Mouse (Mus musculus) midbrain, embryonic 10.5 days (tissue): Measurements from ENCODE around the gene Fam120a. TPM values are rescaled to one million over a fixed set of nuclear protein-coding genes. Genes with fewer than 3 reads are reported as not detected.

ENCODE experiments used
- DNase-seq: peaks from one replicate; pipeline ENCODE4 v3.0.0-alpha.2; 2017; ENCODE audit warnings: low spot score
- H3K27ac ChIP-seq: fragments of 300-500 bp; sonication (generic); replicated peaks from 2 replicates; pipeline ENCODE4 v1.5.1; 2016; ENCODE audit warnings: mild to moderate bottlenecking
- H3K27me3 ChIP-seq: fragments of 300-500 bp; sonication (generic); 2 replicates; pipeline ENCODE4 v1.6.1; 2016; ENCODE audit warnings: low read depth, mild to moderate bottlenecking; ENCODE audit not compliant: poor library complexity, severe bottlenecking
- H3K36me3 ChIP-seq: fragments of 300-500 bp; sonication (generic); 2 replicates; pipeline ENCODE4 v1.6.1; 2016; ENCODE audit warnings: mild to moderate bottlenecking, moderate library complexity
- H3K4me1 ChIP-seq: fragments of 300-500 bp; sonication (generic); 2 replicates; pipeline ENCODE4 v1.6.1; 2016
- H3K4me3 ChIP-seq: fragments of 300-500 bp; sonication (generic); 2 replicates; pipeline ENCODE4 v1.5.1; 2016; ENCODE audit warnings: mild to moderate bottlenecking, moderate library complexity
- H3K9me3 ChIP-seq: fragments of 300-500 bp; sonication (generic); replicated peaks from 2 replicates; pipeline ENCODE4 v1.6.1; 2016; ENCODE audit warnings: mild to moderate bottlenecking
- WGBS: fragments of 180-500 bp; shearing (Covaris S2); methylation state at CpG from one replicate; pipeline ENCODE4 v1.1.7; 2016; 5-methylcytosine and 5-hydroxymethylcytosine counted together
- polyA plus RNA-seq: library from polyadenylated mRNA; unstranded; fragments of >200 nt; fragmentation: Nextera tagmentation; extraction: Ambion mirVana; gene quantifications from 2 replicates; pipeline ENCODE4 v1.2.1, GENCODE M21; 2016

The Fam120a gene
- polyA plus RNA-seq, 1 experiment from 2014 or later = 14.0 TPM

DNA sequence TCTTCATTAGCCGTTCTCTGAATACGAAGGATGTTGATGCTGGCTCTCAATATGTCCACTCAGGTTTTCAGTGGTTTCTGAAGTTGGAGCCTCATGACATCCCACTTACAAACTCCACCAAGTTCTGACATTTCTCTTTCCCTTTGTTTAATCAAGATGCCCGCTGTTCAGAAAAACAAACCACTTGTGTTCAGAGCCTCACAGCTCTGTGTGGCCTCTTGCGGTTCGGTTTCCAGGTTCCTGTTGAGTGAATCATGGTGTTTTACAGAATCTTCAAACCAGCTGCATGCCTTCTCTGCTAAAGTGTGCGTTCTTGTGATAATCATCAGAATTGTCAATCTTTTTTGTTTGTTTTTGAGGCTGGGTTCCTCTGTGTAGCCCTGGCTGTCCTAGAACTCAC is 11.3 kb upstream of the Fam120a start:
- WGBS = 82% methylated on average over 6 of the region's 6 CpGs
- H3K9me3 ChIP-seq = no peaks in the 10 kb centered on the region
- no peaks in the 10 kb centered on the region for H3K36me3 ChIP-seq
- H3K27ac ChIP-seq = no peak overlapping the region
- H3K27me3 ChIP-seq = no peaks in the 10 kb centered on the region
- DNase-seq = peak; percentile 10
- H3K4me1 ChIP-seq = no peaks in the 10 kb centered on the region
- no peak overlapping the region for H3K4me3 ChIP-seq

DNA sequence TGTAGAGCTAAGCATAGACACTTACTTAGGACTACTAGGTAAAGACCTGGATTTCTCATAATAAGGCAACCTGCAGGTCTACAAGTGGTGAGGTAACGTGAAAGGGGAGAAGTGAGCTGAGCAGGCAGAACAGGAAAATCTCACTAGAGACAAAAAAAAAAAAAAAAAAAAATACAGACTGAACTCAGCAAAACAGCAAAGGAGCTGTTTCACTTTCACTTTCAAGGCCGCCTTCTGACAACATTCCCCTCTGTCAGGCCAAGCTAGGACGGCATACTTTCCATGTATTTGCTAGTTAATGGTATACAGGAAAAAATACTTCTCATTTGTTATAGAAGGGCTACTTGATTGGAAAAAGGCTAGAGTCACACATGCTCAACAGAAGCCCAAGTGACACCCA is 10.0 kb upstream of the Fam120a start:
- Histone ChIP-seq H3K4me3 (no peak overlapping the region), H3K27me3 (no peaks in the 10 kb centered on the region), H3K4me1 (peaks cover 6% of the 10 kb centered on the region; the same call in 1 of the 2 replicates), H3K27ac (no peak overlapping the region), H3K9me3 (no peaks in the 10 kb centered on the region), H3K36me3 (no peaks in the 10 kb centered on the region)
- no peak for DNase-seq
- WGBS = 89% methylated on average over 3 of the region's 3 CpGs

- WGBS = 96% methylated on average over 2 of the region's 2 CpGs
- H3K27ac ChIP-seq = no peak overlapping the region
Measured at GRCm38 (mm10) chr13:48974699-48975098, 6.9 kb upstream of the Fam120a start.

GRCm38 (mm10) chr13:48974266-48974665 is 6.4 kb upstream of the Fam120a start:
- Histone ChIP-seq H3K4me3 (no peak overlapping the region), H3K36me3 (0 out of 2 replicates have a peak, but pooled peaks cover 2% of the 10 kb centered on the region), H3K9me3 (no peaks in the 10 kb centered on the region), H3K27me3 (no peaks in the 10 kb centered on the region), H3K27ac (no peak overlapping the region), H3K4me1 (peaks cover 25% of the 10 kb centered on the region)
- DNase-seq = peak; percentile 7
- 82% methylated on average over 4 of the region's 4 CpGs for WGBS

More at GRCm38 (mm10) chr13:48974699-48975098, 6.9 kb upstream of the Fam120a start:
- no peak overlapping the region for H3K4me3 ChIP-seq
- no peaks in the 10 kb centered on the region for H3K9me3 ChIP-seq
- H3K27me3 ChIP-seq = no peaks in the 10 kb centered on the region
- peaks cover 20% of the 10 kb centered on the region for H3K4me1 ChIP-seq
- peak; percentile 6 for DNase-seq
- H3K36me3 ChIP-seq = 0 out of 2 replicates have a peak, but pooled peaks cover 2% of the 10 kb centered on the region

DNA sequence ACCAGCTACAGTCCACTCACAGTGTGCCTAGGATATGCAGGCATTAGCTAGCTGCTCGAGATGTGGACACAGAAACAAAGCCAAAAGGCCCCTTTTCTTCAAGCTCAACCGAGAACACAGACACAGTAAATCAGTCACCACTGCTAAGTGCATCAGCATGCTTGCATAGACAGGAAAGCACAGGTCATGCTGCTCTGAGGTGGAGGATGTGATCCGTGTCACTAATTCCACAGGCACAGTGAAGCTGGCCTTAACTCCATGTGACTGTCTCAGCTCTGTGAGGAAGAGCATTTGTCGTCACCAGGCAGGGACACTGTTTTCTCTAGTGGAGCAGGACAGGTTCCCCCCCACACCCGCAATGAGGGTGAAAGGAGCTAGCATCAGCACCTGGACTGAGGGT is 5.4 kb upstream of the Fam120a start:
- no peak overlapping the region for H3K27ac ChIP-seq
- 69% methylated on average over 5 of the region's 5 CpGs for WGBS

DNA sequence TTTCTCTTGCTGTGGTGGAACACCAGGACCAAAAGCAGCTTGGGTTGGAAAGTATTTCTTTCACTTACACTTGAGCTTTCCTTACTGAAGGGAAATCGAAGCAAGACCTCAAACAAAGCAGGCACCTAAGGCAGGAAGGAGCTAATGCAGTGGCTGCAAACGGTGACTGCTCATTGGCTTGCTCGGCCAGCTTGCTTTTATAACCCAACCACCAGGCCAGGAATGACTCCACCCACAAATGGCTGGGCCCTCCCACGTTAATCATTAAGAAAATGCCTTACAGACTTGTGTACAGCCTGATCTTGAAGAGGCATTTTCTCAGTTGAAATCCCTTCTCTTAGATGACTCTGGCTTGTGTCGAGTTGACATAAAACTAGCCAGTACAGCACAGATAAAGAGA is 3.2 kb upstream of the Fam120a start:
- Histone ChIP-seq H3K4me3 (no peak overlapping the region), H3K4me1 (peaks cover 48% of the 10 kb centered on the region), H3K36me3 (0 out of 2 replicates have a peak, but pooled peaks cover 2% of the 10 kb centered on the region), H3K27ac (peak overlapping the region; percentile 2; the same call in 1 of the 2 replicates), H3K27me3 (no peaks in the 10 kb centered on the region), H3K9me3 (no peaks in the 10 kb centered on the region)
- 75% methylated on average over 5 of the region's 5 CpGs for WGBS
- no peak for DNase-seq

More for the DNA sequence above, 5.4 kb upstream of the Fam120a start:
- Histone ChIP-seq H3K9me3 (no peaks in the 10 kb centered on the region), H3K36me3 (0 out of 2 replicates have a peak, but pooled peaks cover 2% of the 10 kb centered on the region), H3K27me3 (no peaks in the 10 kb centered on the region), H3K4me1 (peaks cover 33% of the 10 kb centered on the region), H3K4me3 (no peak overlapping the region)
- DNase-seq = peak; percentile 9

DNA sequence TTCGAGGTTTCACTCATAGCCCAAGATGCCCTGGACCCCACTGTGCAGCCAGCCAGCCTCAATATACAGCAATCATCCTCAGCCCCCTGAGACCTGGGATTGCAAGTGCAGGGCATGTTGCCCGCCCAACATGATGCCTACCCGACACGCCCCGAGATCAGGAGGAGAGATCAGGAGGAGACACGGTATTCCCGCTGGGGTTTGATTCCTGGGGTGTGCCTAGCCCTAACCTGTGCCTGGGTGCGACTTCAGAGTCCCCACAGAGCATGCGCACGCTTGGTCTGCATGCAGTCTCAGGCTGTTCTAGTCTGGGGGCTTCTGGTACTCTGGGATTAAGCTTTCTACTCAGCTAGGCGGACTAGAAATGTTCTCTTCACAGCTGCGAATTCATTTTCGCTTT is 2.7 kb upstream of the Fam120a start:
- Histone ChIP-seq H3K9me3 (no peaks in the 10 kb centered on the region), H3K36me3 (0 out of 2 replicates have a peak, but pooled peaks cover 2% of the 10 kb centered on the region), H3K27me3 (no peaks in the 10 kb centered on the region), H3K4me1 (peaks cover 53% of the 10 kb centered on the region), H3K4me3 (no peak overlapping the region), H3K27ac (peak overlapping the region; percentile 2; the same call in 1 of the 2 replicates)
- no peak for DNase-seq
- 66% methylated on average over 13 of the region's 13 CpGs for WGBS

DNA sequence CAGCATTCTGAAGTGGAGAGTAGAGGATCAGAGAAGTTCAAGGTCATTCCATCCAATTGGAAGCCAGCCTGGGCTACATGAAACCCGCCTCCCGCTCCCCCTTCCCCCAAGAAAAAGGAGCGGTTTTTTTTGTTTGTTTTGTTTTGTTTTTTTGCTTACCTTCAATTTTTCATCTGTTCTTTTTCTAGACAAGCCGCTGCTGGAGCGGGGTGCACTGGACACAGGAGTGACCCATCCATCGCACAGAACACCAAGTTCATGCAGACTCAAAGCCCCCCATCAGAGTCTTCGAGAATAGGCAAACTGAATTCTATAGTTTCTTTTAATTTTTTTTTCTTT is 902 bp upstream of the Fam120a start:
- Histone ChIP-seq H3K27me3 (no peaks in the 10 kb centered on the region), H3K4me1 (peaks cover 69% of the 10 kb centered on the region), H3K9me3 (no peaks in the 10 kb centered on the region), H3K4me3 (peak overlapping the region; percentile 96), H3K36me3 (peaks cover 10% of the 10 kb centered on the region; the same call in 1 of the 2 replicates), H3K27ac (peak overlapping the region; percentile 97)
- DNase-seq = no peak
- 19% methylated on average over 7 of the region's 7 CpGs for WGBS

DNA sequence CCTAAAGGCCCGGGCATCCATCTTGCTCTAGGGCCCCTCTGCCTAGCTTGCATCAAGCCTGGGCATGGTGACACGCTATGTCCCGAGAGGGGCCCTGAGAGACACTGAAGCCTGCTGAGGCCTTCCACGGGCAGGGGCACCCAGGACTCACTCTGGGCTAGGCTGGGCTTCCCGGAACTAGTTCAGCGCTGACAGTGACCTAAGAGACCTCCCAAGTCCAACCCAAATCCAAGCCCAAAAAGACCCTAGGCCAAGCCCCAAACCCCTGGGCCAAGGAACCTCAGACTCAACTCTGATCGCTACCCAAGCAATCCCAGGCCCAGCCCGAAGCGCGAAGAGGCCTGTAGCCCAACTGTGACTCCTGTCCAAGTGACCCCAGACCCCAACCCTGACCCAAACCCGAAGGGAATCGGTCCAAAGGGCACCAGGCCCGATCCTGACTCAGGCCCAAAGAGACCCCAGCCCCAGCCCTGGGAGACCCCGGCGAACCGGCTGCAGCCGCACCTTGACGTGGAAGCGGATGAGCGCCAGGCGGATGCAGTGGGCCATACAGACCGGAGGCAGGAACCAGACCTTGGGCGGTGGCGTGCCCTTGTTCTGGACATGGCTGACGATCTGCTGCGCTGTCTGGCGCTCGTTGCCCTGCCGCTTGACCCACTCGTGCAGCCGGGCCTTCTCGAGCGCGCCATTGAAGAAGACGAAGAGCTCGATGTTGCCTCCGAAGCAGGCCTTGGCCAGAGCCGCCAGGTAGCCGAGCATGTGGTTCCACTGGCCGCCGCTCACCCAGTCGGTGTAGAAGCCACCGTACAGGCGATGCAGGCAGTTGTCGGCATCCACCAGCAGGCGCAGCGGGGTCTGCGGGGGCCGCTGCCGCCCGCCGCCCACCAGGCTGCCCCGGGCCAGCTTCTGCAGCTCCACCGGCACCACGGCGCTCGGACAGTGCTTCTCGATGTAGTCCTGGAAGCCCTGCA is 681 bp downstream of the Fam120a start:
- DNase-seq = peak; percentile 74
- Histone ChIP-seq H3K27me3 (no peaks in the 10 kb centered on the region), H3K4me3 (peak overlapping the region; percentile 96), H3K9me3 (no peaks in the 10 kb centered on the region), H3K36me3 (peaks cover 10% of the 10 kb centered on the region; the same call in 1 of the 2 replicates), H3K27ac (peak overlapping the region; percentile 97), H3K4me1 (peaks cover 72% of the 10 kb centered on the region)
- 1% methylated on average over 58 of the region's 58 CpGs for WGBS

DNA sequence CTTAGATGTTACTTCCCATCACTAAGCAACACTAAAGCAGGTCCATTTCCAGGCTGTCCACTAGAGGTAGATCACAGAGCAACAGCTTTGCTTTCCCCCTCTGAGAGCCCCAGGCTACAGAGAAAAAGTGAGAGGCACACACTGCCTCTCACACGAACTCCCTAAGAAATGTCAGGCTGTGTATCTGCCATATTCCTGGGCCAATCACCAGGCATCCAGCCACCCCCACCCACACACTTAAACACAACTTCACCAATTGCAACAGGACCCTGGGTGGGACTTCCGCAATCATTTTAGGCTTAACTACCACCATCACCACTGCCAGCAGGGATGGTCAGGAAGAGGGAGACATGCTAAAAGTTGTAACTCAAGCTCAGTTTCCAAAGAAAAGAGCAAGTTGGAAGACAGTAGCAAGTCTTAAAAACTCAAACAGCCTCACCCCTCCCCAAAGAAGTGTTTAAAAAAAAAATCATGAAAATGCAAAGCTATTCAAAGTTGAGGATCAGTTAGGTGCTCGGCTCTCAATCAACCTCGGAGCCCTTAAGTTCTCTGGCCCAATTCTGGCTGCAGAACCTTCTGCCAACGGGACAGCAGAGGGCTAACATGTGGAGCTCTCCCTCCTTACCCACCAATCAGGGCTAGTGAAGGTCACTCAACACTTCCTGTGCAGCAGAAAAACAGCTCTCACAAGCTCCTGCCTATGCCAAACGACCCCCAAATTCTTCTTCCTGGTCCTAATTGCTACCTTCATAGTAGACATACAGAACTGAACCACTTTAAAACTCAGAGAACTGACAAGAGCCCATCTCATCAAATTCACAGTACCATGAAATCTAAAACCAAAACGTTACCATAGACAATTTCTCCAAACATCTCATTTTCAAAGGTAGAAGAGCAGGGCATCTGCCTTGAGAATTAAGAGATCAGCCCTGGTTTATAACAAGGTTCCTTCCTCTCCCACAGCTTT is 2.0 kb downstream of the Fam120a start:
- peaks cover 69% of the 10 kb centered on the region for H3K4me1 ChIP-seq

GRCm38 (mm10) chr13:48964850-48965249 is 3.0 kb downstream of the Fam120a start:
- DNase-seq = no peak
- WGBS = 88% methylated on average over 4 of the region's 4 CpGs
- peaks cover 7% of the 10 kb centered on the region; the same call in 1 of the 2 replicates for H3K36me3 ChIP-seq
- no peak overlapping the region for H3K27ac ChIP-seq
- peak overlapping the region; percentile 96 for H3K4me3 ChIP-seq
- no peaks in the 10 kb centered on the region for H3K27me3 ChIP-seq
- H3K4me1 ChIP-seq = peaks cover 59% of the 10 kb centered on the region
- H3K9me3 ChIP-seq = no peaks in the 10 kb centered on the region

More for the DNA sequence above, 2.0 kb downstream of the Fam120a start:
- DNase-seq = peak; percentile 52
- Histone ChIP-seq H3K9me3 (no peaks in the 10 kb centered on the region), H3K27me3 (no peaks in the 10 kb centered on the region), H3K36me3 (peaks cover 10% of the 10 kb centered on the region; the same call in 1 of the 2 replicates), H3K4me3 (peak overlapping the region; percentile 96), H3K27ac (no peak overlapping the region; the same call in 1 of the 2 replicates)
- WGBS = 33% methylated on average over 7 of the region's 7 CpGs

GRCm38 (mm10) chr13:48963111-48963510 is 4.7 kb downstream of the Fam120a start:
- Histone ChIP-seq H3K27me3 (no peaks in the 10 kb centered on the region), H3K9me3 (no peaks in the 10 kb centered on the region), H3K27ac (no peak overlapping the region), H3K4me1 (peaks cover 48% of the 10 kb centered on the region), H3K4me3 (no peak overlapping the region), H3K36me3 (peaks cover 7% of the 10 kb centered on the region; the same call in 1 of the 2 replicates)
- 79% methylated on average over 1 of the region's 1 CpGs for WGBS
- DNase-seq = no peak
